Mouse (Mus musculus) kidney, postnatal 14 days (tissue): ENCODE results near the gene Hist1h4d.
"Not testable (repeated sequence)": the region's sequence is repeated elsewhere in the genome, so short reads cannot be mapped to it uniquely, and the experiment has no call there.

ENCODE experiments used
- DNase-seq: peaks from one replicate; pipeline ENCODE4 v3.0.0; 2022; ENCODE audit warnings: mixed read lengths

Hist1h4d gene

DNA sequence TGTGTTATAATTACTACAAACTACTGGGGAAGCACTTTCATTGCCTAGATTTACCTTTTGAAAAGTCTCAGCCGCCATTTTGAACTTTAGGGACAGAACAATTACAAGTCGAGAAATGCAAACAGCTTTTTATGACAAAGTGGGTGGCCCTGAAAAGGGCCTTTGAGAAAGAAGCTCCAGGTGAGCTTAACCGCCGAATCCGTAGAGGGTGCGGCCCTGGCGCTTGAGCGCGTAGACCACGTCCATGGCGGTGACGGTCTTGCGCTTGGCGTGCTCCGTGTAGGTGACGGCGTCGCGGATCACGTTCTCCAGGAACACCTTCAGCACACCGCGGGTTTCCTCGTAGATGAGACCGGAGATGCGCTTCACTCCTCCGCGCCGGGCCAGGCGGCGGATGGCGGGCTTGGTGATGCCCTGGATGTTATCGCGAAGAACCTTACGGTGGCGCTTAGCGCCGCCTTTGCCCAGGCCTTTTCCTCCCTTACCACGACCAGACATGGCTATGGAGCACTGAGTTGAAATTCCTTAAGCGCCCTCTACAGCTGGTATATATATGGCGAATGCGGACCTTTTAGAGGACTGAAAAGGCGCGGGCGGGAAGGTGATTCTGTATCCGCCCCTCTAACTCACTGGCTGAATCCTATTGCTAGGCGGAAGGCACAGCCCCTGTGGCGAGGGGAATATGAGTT, 30.1 kb upstream of the Hist1h4d start, which contains the start of gene Hist1h4f:
Hist1h4f (minus strand) TSS at position 503 of the 689 bp plus-strand sequence.
- peak; percentile 91 for DNase-seq

DNA sequence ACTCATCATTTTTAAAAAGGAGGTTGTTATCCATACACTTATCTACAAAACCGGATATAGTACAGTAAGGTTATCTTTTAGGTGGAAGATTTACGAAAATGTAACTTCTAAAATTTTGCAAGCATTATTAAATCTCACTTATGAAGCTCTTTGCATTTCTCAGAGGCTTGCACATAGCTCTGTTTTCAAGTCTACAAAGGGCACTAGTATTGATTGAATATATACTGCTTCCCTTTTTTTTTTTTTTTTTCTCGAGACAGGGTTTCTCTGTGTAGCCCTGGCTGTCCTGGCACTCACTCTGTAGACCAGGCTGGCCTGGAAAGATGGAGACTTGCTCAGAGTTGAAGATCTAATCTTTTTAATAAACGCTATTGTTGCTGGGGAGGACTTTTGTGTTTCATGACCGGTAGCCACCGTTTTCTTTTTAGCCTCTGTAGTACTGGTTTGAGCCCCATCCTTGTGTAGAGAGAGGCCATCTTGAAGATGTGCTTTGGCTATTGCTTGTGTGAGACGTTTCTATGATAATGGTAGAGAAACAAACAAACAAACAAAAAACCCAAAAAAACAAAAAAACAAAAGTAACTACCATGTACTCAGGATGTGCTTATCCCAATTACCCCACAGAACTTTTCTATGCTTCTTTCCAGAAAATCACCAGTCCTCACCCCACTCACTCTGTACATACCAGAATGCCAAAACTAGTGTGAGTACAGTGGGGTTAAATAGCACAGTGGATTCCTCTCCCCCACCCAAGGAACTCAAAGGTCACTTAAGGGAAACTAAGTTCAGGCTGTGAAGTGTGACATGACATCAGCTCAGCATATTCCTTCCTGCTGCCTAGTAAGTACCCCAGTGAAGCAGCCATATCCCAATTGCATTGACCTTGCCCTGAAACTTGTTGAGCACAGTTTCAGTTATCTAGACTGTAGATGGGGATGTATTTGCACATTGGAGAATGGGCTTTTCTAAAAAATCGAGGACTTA, 29.2 kb upstream of the Hist1h4d start:
- DNase-seq, result no peak

DNA sequence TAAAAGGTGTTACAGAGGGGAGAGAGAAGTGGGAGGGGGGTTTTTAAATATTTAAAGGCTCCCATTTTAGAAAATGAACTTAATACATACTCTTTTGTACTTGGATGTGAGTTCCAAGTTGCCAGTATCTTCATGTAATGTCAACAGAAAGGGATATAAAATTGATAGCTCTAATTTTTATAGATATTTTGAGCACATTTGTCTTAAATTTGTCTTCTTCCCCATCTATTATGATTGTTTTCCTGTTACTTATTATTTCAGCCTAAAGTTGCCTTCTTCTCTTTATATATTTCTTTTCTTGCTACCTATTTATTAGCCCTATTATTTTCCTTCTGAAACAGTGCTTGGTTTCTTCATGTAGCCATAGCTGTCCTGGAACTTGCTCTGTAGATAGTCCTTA, 28.4 kb upstream of the Hist1h4d start, which contains the start of gene Hist1h1d:
Hist1h1d (plus strand) TSS at position 301 of the 400 bp plus-strand sequence.
- no peak for DNase-seq

DNA sequence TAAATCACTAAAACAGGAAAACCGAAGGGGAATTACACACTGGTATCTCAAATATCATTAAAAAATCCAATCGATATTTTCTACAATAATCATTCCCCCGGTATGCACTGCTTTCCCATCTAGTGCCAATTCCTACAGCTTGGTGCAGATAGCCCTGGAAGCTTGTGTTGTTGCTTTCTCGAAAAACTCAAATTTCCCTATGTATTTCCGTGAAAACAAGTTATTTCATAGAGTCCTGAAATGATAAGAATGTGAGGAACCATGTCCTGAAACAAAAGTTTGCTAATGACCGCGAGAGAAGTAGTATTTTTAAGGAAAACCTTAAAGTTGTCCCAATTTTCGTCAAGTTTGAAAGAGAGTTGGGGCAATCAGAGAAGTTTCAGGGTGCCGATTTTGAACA, 27.0 kb upstream of the Hist1h4d start:
- no peak for DNase-seq

DNA sequence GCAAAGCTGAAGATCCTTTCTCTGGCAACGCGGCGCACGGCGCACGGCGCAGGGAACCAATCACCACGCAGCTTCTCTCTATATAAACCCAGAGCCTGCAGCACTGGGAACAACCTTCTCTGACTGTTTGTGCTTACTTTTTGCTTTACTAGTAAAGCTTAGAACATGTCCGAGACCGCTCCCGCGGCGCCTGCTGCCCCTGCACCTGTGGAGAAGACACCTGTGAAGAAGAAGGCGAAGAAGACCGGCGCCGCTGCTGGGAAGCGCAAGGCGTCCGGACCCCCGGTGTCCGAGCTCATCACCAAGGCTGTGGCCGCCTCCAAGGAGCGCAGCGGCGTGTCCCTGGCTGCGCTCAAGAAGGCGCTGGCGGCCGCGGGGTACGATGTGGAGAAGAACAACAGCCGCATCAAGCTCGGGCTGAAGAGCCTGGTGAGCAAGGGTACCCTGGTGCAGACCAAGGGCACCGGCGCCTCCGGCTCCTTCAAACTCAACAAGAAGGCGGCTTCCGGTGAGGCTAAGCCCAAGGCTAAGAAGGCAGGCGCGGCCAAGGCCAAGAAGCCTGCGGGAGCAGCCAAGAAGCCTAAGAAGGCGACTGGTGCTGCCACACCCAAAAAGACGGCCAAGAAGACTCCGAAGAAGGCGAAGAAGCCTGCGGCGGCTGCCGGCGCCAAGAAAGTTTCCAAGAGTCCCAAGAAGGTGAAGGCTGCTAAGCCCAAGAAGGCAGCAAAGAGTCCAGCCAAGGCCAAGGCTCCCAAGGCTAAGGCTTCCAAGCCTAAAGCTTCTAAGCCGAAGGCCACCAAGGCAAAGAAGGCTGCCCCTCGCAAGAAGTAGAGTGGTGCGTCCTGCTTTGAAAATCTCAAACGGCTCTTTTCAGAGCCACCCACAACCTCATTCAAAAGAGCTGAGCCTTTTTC, 26.2 kb upstream of the Hist1h4d start:
- DNase-seq, result peak; percentile 82

DNA sequence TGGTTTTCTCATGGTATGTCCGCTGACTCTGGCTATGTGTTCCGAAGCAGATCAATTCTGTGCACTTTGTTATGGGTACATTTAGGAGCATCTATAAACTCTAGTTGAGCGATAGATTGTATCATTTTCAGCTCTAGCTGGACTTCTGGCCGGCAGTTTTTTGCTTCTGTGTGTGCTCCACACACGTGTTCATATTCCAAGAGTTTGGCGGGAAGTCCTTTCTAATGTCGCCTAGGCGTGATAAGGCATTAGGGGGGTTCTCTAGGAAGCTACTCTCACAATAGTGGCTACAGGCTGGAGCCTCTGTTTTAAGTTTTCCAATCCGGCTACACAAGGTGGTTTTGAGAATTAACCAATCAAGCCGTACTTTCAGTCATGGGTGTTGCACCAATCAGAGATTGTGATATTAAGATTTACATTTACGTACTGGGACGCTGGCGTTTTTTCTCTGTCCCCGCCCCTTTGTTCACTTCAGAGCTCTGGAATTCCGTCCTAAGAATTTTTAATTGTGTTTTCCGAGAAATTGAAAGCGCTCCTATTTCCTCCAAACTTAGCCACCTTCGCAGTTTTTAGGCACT, 25.5 kb upstream of the Hist1h4d start:
- peak; percentile 89 for DNase-seq

DNA sequence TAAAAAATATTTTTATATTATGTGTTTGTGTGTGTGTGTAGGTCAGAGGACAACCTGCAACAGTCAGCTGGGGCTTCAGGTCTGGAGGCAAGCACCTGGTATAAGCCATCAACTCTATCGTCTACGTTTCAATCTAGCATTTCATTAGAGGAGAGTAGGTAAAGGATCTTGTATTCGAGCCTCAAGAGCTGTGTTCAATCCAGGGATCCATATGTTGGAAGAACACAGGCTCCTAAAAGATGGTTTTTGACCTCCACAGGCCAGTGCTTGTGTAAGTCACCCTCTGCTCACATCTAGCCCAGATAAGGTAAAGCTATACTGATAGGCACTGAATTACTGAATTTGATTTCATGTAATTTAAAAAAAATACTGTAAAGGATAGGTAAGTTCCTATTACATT, 24.5 kb upstream of the Hist1h4d start:
- no peak for DNase-seq

DNA sequence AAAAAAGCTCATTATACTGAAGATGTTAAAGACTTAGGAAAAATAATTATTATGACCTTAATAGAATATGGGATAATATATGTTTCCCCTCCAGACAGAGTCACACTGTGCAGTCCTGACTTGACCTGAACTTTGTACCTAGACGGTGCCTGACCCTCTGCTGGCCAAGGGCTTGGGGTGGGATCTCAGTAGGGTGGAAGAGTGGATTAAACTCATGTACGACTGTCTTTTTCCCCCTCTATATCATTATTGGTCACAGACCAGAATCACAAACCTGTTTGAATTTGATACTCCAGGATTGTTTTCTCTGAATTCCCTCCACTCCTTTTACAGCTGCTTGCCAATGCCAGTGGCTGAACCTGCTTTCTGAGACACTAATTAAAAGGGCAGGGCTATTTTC, 20.7 kb upstream of the Hist1h4d start:
- not testable (repeated sequence) for DNase-seq

DNA sequence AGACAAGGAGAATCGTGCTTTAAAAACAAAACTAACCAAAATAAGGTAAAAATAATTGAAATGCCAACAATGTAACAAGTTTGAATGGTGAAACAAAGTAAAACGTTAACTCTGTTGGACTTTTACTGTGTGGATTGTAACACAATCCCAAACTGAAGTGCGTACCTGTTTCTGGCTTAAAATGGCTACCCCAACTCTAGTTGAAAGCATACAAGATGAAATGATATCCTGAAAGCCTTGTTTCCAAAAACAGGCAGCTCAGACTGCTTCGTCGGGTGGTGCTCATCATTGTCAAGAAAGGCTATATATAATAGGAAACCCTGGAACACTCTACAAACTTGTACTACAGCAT, 19.9 kb upstream of the Hist1h4d start:
- DNase-seq, result not testable (repeated sequence)

DNA sequence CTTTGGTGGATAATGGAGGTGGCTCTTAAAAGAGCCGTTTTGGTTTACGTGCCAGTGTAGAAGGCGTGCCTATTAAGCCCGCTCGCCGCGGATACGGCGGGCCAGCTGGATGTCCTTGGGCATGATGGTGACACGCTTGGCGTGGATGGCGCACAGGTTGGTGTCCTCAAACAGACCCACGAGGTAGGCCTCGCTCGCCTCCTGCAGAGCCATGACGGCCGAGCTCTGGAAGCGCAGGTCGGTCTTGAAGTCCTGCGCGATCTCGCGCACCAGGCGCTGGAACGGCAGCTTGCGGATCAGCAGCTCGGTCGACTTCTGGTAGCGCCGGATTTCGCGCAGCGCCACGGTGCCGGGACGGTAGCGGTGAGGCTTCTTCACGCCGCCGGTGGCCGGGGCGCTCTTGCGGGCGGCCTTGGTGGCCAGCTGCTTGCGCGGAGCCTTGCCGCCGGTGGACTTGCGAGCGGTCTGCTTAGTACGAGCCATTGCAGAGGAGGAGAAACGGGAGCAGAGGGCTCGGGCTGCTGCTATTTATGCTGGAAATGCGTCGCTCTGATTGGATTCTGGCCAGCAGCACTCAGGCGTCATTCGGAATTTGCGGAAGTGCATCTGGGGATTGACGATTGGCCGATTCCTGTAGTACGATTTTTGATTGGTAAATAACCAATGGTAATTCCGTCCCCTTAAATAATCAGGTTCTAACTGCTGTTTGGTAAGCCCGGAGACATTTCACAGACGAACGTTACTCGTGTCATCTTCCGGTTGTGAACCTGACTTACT, 19.3 kb upstream of the Hist1h4d start, which contains the start of gene Hist1h3e:
Hist1h3e (minus strand) TSS at position 487 of the 777 bp plus-strand sequence.
- peak; percentile 95 for DNase-seq

DNA sequence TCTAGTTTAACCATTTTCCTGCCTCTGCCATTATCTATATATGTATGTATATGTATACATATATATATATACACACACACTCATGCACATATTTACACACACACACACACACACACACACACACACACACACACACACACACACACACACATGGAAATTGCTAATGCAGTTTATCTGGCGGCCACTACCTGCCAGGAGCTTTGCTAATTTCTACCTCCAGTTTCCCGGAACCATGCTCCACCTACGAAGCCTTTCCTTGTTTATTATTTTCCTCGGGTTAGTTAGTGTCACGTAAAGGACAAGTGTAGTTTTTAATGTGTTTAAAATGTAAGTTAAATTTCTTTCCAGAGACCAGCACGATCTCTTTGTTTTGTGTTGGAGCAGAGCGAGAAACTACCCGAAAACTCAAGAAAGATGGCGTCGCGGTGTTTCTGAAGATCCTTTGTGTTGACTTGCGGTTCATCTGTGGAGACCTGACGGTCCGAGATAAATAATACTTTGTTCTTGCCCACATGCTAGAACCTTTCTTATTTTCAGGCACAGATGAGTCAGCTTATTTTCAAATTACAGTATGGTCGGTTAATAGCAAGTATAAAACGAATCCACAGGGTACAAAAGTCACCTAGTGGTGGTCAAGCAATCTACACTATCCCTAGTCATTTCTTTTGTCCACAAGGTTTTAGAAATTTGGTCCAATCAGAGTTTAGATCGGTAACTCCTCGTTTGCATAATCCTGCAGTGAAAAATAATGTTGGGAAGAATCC, 18.5 kb upstream of the Hist1h4d start:
- DNase-seq, result peak; percentile 58

DNA sequence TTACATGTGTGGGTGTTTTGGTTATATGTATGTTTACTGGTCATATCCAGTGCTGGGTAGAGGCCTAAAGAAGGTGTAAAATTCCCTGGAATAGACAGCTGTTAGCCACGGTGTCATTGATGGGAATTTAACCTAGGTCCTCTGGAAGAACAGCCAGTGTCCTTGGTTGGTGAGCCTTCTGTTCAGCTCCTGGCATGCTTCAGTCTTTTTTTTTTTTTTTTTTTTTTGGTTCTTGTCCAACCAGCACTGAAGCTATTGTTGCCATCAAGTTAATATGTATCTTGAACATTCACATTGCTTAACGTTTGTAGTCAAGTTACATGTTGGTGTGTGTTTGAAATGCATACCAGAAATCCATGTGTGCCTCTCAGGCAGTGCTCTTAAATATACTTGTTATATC, 16.9 kb upstream of the Hist1h4d start:
- no peak for DNase-seq

DNA sequence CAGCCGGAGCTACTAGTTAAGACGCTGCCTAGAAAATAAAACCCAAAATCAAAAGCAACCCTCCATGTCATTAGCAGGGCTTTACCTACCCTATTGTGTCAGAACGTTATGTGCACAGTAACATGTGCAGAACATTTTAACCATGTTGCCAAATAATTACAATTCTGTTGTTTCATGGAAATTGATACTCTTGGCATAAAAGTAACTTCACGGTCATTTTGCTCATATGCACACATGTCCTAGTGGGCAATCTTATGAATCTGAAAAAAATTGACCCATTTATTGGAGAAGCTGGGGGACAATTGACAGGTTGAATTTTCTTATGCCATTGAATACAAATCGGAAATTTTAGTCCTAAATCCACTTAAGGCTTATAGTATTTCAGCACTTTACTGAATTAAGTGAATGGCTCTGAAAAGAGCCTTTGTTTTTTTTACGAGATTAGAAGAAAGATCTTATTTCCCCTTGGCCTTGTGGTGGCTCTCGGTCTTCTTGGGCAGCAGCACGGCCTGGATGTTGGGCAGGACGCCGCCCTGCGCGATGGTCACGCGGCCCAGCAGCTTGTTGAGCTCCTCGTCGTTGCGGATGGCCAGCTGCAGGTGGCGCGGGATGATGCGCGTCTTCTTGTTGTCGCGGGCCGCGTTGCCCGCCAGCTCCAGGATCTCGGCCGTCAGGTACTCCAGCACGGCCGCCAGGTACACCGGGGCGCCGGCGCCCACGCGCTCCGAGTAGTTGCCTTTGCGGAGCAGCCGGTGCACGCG, 11.0 kb upstream of the Hist1h4d start:
- DNase-seq, result not testable (repeated sequence)

DNA sequence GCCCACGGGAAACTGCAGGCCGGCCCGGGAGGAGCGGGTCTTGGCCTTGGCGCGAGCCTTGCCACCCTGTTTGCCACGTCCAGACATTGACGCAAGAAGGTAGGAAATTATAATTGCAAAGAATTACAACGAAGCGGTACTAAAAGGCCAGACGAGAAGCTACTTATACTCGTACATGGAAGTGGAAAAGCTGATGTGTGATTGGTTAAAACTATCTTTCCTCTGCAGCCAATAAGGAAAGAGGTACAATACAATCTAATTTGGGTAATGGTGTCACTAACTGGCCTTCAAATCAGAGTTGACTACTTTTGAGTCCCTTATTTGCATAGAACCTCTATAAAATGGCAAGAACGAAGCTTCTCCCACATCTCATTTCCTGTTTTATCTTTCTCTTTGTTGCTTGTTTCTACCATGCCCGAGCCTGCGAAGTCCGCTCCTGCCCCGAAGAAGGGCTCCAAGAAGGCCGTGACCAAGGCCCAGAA, 10.3 kb upstream of the Hist1h4d start, which contains the start of the genes Hist1h2ae and Hist1h2bg:
Hist1h2ae (minus strand) TSS at position 199 of the 482 bp plus-strand sequence.
Hist1h2bg (plus strand) TSS at position 375 of the 482 bp plus-strand sequence.
- DNase-seq, result peak; percentile 76

DNA sequence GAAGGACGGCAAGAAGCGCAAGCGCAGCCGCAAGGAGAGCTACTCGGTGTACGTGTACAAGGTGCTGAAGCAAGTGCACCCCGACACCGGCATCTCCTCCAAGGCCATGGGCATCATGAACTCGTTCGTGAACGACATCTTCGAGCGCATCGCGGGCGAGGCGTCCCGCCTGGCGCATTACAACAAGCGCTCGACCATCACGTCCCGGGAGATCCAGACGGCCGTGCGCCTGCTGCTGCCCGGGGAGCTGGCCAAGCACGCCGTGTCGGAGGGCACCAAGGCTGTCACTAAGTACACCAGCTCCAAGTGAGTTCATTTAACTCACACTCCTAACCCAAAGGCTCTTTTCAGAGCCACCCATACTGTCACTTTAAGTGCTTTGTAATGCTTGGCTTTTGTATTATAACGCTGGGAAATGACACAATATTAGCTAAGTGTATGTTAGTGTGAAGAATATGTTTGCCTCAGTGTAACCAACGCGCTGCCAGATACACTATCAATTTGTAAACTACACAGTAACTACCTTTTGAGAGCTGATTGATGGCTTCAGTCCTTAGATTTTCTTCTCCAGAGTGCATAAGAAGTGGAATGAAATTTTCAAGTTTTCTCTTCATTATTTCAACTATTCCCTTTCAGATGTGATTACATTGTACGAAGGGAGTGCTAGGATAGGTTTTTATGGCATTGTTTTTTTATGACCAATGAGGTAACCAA, 9.7 kb upstream of the Hist1h4d start:
- DNase-seq, result not testable (repeated sequence)

DNA sequence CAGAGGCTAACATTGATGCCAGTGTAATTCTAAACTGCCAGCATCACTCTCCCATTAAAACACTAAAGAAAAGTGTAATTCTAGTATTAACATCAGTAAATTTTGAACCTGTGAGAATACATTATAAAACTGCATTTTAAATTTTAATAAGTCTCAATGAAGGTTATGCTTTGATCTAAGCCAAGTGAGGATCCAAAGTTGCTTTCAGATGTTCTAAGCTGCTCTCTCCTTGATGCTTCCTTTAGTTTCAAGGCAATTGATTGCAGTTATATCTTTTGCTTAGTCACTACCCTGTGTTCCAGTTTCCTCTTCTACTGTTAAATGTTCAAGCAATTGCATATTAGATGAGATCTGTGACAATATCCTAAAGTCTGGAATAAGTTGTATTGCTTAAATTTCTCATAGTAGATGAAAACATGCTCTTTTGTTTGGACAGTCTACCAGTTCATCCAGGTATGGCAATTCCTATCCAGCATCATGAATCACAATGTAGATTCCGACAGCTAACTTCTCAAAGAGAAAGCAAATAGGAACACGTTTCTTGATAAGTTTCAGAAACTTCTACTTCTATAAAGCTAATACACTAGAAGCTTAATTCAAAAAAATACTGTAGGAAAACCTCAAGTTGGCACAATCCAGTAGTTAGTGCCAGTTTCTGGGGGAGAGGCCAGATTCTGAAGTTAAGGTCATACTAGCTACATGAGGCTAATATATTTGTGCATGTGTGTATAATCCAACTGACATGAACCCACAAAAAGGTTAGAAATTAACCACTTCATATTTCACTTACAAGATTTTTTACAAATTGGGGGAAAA, 9.0 kb upstream of the Hist1h4d start:
- no peak for DNase-seq

DNA sequence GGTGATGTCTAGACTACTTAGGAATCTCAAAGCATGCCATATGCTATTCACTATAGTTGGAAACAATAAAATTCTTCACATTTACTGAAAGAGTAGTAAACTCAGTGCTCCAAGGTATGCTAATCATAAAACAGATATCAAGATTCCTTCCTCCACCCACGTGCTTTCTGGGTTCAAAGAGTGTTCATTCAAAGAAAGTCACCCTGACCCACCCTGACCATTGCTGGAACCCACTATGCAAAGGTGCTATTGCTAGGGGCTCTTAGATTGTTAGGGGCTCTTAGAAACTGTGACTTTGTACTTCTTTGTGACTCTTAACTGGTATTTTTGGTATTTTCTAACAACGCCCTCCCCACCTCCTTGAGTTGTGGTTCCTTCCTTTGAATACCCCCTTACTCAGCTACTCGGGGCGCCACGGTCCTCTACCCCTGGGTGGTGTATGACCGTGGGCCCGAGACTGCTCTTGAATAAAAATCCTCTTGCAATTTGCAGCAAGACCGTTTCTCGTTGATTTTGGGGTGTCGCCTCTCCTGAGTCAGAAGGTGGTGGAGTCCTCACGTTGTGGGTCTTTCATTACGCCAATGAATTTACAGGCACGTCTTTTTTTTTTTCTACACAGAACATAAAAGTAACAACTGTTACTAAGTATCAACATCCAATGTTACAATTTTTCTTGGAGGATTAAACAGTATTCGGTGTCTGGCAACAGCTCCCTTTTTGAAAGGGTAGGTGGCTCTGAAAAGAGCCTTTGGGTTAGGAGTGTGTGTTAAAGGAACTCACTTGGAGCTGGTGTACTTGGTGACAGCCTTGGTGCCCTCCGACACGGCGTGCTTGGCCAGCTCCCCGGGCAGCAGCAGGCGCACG, 8.1 kb upstream of the Hist1h4d start:
- not testable (repeated sequence) for DNase-seq
